Mouse (Mus musculus): ENCODE data around the gene Nup205. TPM values are rescaled to one million over a fixed set of nuclear protein-coding genes. Genes with fewer than 3 reads are reported as not detected.

Gene Nup205
- polyA plus RNA-seq, 1 experiment from 2014 or later: 30.6 TPM

- no peaks in the 10 kb centered on the region for H3K36me3 ChIP-seq (ENCODE audit: control insufficient read depth, insufficient read depth, low read length)
- no peak overlapping the region for H3K4me3 ChIP-seq (ENCODE audit: low read depth, low read length)
- no peaks in the 10 kb centered on the region for H3K4me1 ChIP-seq (ENCODE audit: control insufficient read depth, insufficient read depth, low read length)
- ATAC-seq (ENCODE audit: low read depth): peak; percentile 48; the same call in 1 of the 2 replicates
- no peak overlapping the region for H3K4me2 ChIP-seq (ENCODE audit: low read depth, low read length)
- H3K9ac ChIP-seq (replicated peaks; ENCODE audit: low read depth, low read length): no peak overlapping the region
- no peaks in the 10 kb centered on the region for H3K27me3 ChIP-seq (ENCODE audit: control insufficient read depth, insufficient read depth, low read length)
- no peak overlapping the region for H3K27ac ChIP-seq (ENCODE audit: low read depth, low read length)
- no peaks in the 10 kb centered on the region for H3K9me3 ChIP-seq (ENCODE audit: control insufficient read depth, low read length)
- 29% methylated on average over 7 of the region's 7 CpGs for WGBS
Observed at GRCm38 (mm10) chr6:35288920-35289319, 111.7 kb downstream of the Nup205 start.

- 98% methylated on average over 8 of the region's 8 CpGs for WGBS
- H3K4me2 ChIP-seq (ENCODE audit: low read depth, low read length): no peak overlapping the region
- no peak for ATAC-seq (ENCODE audit: low read depth)
- H3K27me3 ChIP-seq (ENCODE audit: control insufficient read depth, insufficient read depth, low read length): no peaks in the 10 kb centered on the region
- no peak overlapping the region for H3K27ac ChIP-seq (ENCODE audit: low read depth, low read length)
- no peaks in the 10 kb centered on the region for H3K9me3 ChIP-seq (ENCODE audit: control insufficient read depth, low read length)
- no peak overlapping the region for H3K4me3 ChIP-seq (ENCODE audit: low read depth, low read length)
- H3K4me1 ChIP-seq (ENCODE audit: control insufficient read depth, insufficient read depth, low read length): no peaks in the 10 kb centered on the region
- H3K36me3 ChIP-seq (ENCODE audit: control insufficient read depth, insufficient read depth, low read length): no peaks in the 10 kb centered on the region
- no peak overlapping the region for H3K9ac ChIP-seq (replicated peaks; ENCODE audit: low read depth, low read length)
Observed at GRCm38 (mm10) chr6:35289676-35290075, 112.5 kb downstream of the Nup205 start.

- Histone ChIP-seq H3K36me3 (ENCODE audit: control insufficient read depth, insufficient read depth, low read length) (no peaks in the 10 kb centered on the region), H3K9me3 (ENCODE audit: control insufficient read depth, low read length) (no peaks in the 10 kb centered on the region), H3K27ac (ENCODE audit: low read depth, low read length) (no peak overlapping the region), H3K4me2 (ENCODE audit: low read depth, low read length) (no peak overlapping the region), H3K4me3 (ENCODE audit: low read depth, low read length) (no peak overlapping the region), H3K9ac (replicated peaks; ENCODE audit: low read depth, low read length) (no peak overlapping the region), H3K4me1 (ENCODE audit: control insufficient read depth, insufficient read depth, low read length) (no peaks in the 10 kb centered on the region), H3K27me3 (ENCODE audit: control insufficient read depth, insufficient read depth, low read length) (no peaks in the 10 kb centered on the region)
- 64% methylated on average over 2 of the region's 2 CpGs for WGBS
- ATAC-seq (ENCODE audit: low read depth): peak; percentile 34; the same call in 1 of the 2 replicates
Observed at GRCm38 (mm10) chr6:35294964-35295363, 117.7 kb downstream of the Nup205 start.

- Histone ChIP-seq H3K27me3 (ENCODE audit: control insufficient read depth, insufficient read depth, low read length) (no peaks in the 10 kb centered on the region), H3K4me2 (ENCODE audit: low read depth, low read length) (no peak overlapping the region), H3K9me3 (ENCODE audit: control insufficient read depth, low read length) (no peaks in the 10 kb centered on the region), H3K4me1 (ENCODE audit: control insufficient read depth, insufficient read depth, low read length) (no peaks in the 10 kb centered on the region), H3K36me3 (ENCODE audit: control insufficient read depth, insufficient read depth, low read length) (no peaks in the 10 kb centered on the region), H3K27ac (ENCODE audit: low read depth, low read length) (no peak overlapping the region), H3K9ac (replicated peaks; ENCODE audit: low read depth, low read length) (no peak overlapping the region), H3K4me3 (ENCODE audit: low read depth, low read length) (no peak overlapping the region)
- WGBS: 44% methylated on average over 2 of the region's 2 CpGs
- peak; percentile 44; the same call in 1 of the 2 replicates for ATAC-seq (ENCODE audit: low read depth)
Observed at GRCm38 (mm10) chr6:35297001-35297400, 119.8 kb downstream of the Nup205 start.

Other genes with a start within 250 kb of the Nup205 start
- 0.32 and 1.1 TPM in 2 replicates for gene Slc23a4, start 189.0 kb upstream of the Nup205 start, polyA plus RNA-seq (2014; fragmentation: Nextera tagmentation; extraction: Ambion mirVana)
- 38.0 and 41.9 TPM in 2 replicates for gene Cnot4, start 43.7 kb upstream of the Nup205 start, polyA plus RNA-seq (2014; fragmentation: Nextera tagmentation; extraction: Ambion mirVana)
- 0.15 and 3.1 TPM in 2 replicates for gene Slc13a4, start 130.7 kb downstream of the Nup205 start, polyA plus RNA-seq (2014; fragmentation: Nextera tagmentation; extraction: Ambion mirVana)
- gene Fam180a, start 148.7 kb downstream of the Nup205 start, polyA plus RNA-seq (2014; fragmentation: Nextera tagmentation; extraction: Ambion mirVana): 0.93 TPM in 1 of 2 replicates, not detected in the other